Mouse (Mus musculus) lung, adult 2 months (tissue): ENCODE results near the gene 4930558K02Rik.

ENCODE experiments used
- CTCF ChIP-seq: fragments of 200-500 bp; IDR thresholded peaks from 2 replicates; pipeline ENCODE4 v1.5.1; 2011; ENCODE audit warnings: mild to moderate bottlenecking, low read length, control low read depth; ENCODE audit not compliant: insufficient read depth
- POLR2A ChIP-seq: fragments of 200-500 bp; IDR thresholded peaks from 2 replicates; pipeline ENCODE4 v1.6.1; 2011; ENCODE audit warnings: low read depth, mild to moderate bottlenecking, control low read depth, low read length, borderline replicate concordance; ENCODE audit errors: extremely low read depth

DNA sequence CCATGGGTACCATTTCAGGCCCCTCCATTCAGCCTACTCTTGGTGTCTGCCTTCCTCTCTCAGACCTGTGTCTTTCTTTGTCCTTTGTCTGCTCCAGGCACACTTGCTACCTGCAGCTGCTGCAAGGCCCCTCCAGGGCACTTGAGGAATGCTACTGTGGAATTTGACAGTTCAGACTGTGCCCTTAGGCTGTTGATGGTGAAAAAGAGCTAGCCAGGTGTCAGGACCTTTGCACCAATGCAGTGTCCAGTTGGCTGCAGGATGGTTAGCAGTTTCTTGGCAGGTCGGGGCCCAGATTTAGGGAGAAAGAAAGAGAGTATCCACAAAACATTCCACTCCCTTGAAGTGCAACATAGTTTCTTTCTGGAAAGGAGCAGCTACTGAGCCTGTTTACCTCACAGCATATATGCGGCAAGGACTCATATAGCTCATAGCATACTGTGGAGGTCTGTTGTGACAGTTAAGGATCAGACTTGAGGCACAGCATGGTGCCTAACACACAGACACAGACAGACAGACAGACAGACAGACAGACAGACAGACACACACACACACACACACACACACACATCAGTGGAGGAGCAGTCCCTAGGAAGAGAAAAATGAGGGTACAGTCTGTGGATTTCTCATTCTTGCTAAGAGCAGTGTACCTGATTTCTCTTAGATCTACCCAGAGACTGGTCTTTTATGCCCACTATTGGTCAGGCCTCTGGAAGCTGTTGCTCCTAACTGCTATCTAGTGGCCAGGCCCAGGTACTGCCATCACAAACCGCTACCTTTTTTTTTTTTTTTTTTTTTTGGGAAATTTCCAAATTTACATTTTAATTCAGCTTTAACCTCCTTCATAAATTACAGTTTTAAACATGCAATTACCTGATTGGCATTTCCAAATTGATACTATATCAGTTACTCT is 16.7 kb downstream of the 4930558K02Rik start:
- peak; percentile 49 for TF ChIP-seq CTCF
- TF ChIP-seq POLR2A, result no peak
